Comparison of ENCODE assay signal across 21 mouse cellular contexts in the genomic region with DNA sequence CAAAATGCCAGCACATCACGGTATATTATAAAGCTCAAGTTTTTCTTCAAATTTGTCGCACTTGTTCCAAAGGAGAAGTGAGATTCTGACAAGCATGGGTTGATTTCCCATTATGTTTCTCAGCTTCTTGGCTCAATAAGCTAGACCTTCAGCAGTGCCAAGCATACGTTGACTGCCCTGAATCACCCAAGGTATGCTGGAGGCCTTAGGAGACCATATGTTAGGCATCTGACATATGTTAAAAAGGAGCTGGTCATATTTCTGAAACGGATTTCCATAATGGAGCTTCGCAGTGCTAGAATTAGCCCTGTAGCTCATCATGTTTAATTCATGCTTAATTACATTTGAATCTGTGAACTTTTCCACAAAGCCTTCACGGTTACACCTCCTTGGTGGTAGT.
A peak's percentile ranks its signal among the peaks of the same experiment; 100 is the strongest.
DNase-seq lines count a peak whose midpoint lies in the region; ATAC-seq and TF ChIP-seq lines count a peak whose summit lies in the region.
"Had no signal": no experiment of that assay in that cellular context is flagged by ENCODE, and none has a peak within 500 bp of the region (broad histone marks: within the 10 kb centered on the region; RNA-seq: fewer than 3 reads in every experiment).

No protein-coding gene starts in this region.

- no peaks in the 10 kb centered on the region for H3K4me1 ChIP-seq in forebrain, embryonic 13.5 days
- H3K4me1 ChIP-seq in forebrain, embryonic 11.5 days (replicated peaks; ENCODE audit: control insufficient read depth, insufficient read depth, low read length) = no peaks in the 10 kb centered on the region
- H3K4me1 ChIP-seq: embryonic facial prominence, embryonic 12.5 days; heart, embryonic 15.5 days; kidney, embryonic 15.5 days; midbrain, embryonic 12.5 days; neural tube, embryonic 12.5 days had no signal

- no peak overlapping the region for H3K4me3 ChIP-seq in forebrain, embryonic 13.5 days
- H3K4me3 ChIP-seq in forebrain, embryonic 11.5 days (ENCODE audit: low read depth, low read length) = no peak overlapping the region
- H3K4me3 ChIP-seq in left cerebral cortex, adult 2 months = no peak overlapping the region
- H3K4me3 ChIP-seq: embryonic facial prominence, embryonic 12.5 days; heart, embryonic 15.5 days; kidney, embryonic 15.5 days; midbrain, embryonic 12.5 days; neural tube, embryonic 12.5 days had no signal

- intact Hi-C loops in left cerebral cortex, postnatal 4 days (cut with DNase I) = no loop called here
- intact Hi-C loops in left cerebral cortex, adult 2 months (cut with DNase I) = loop anchor here (10.0 kb wide), 1 partner anchor 269 kb away; no protein-coding TSS in a partner anchor

- H3K27me3 ChIP-seq in forebrain, embryonic 13.5 days = no peaks in the 10 kb centered on the region
- no peaks in the 10 kb centered on the region for H3K27me3 ChIP-seq in forebrain, embryonic 11.5 days (ENCODE audit: control insufficient read depth, insufficient read depth, low read length)
- H3K27me3 ChIP-seq: embryonic facial prominence, embryonic 12.5 days; heart, embryonic 15.5 days; kidney, embryonic 15.5 days; midbrain, embryonic 12.5 days; neural tube, embryonic 12.5 days had no signal

- no peaks in the 10 kb centered on the region for H3K36me3 ChIP-seq in forebrain, embryonic 13.5 days (ENCODE audit: poor library complexity, severe bottlenecking)
- no peaks in the 10 kb centered on the region for H3K36me3 ChIP-seq in forebrain, embryonic 11.5 days (ENCODE audit: control insufficient read depth, insufficient read depth, low read length)
- H3K36me3 ChIP-seq: embryonic facial prominence, embryonic 12.5 days; heart, embryonic 15.5 days; kidney, embryonic 15.5 days; midbrain, embryonic 12.5 days; neural tube, embryonic 12.5 days had no signal

- WGBS in forebrain, embryonic 13.5 days = 70% methylated on average over 6 of the region's 6 CpGs
- 90% methylated on average over 6 of the region's 6 CpGs for WGBS in forebrain, embryonic 11.5 days

- ATAC-seq in forebrain, embryonic 13.5 days = peak; percentile 63; the same call in 1 of the 2 replicates
- no peak for ATAC-seq in forebrain, embryonic 11.5 days (replicated peaks; ENCODE audit: low FRiP score)
- ATAC-seq: CD4-positive, CD25-positive, alpha-beta regulatory T cell, adult 4 months had no signal

- no peak for DNase-seq in forebrain, embryonic 11.5 days (ENCODE audit: low spot score)
- peak; percentile 28 for DNase-seq in left cerebral cortex, postnatal 4 days
- no peak for DNase-seq in left cerebral cortex, adult 2 months (ENCODE audit: extremely low spot score in 1 of 2, low spot score in 2 of 2)
- DNase-seq in cerebellum, adult 8-10 months = peak; percentile 30
- DNase-seq in cerebellum, postnatal 36 days = peak; percentile 31 to 49
- DNase-seq in thymus, postnatal 36 days = no peak
- no peak for DNase-seq in thymus, postnatal 0 days (ENCODE audit: low spot score)
- DNase-seq: adrenal gland, postnatal 25 days; kidney, adult 11 months; kidney, postnatal 36 days; lung, embryonic 14.5 days; right cerebral cortex, postnatal 25 days; thymus, postnatal 25 days had no signal

- no peak overlapping the region for H3K9ac ChIP-seq in forebrain, embryonic 13.5 days
- no peak overlapping the region for H3K9ac ChIP-seq in forebrain, embryonic 11.5 days (ENCODE audit: low read length)
- H3K9ac ChIP-seq: embryonic facial prominence, embryonic 12.5 days; heart, embryonic 15.5 days; kidney, embryonic 15.5 days; liver, embryonic 14.5 days; lung, embryonic 14.5 days; midbrain, embryonic 12.5 days; neural tube, embryonic 12.5 days had no signal

- TF ChIP-seq CTCF in left cerebral cortex, adult 2 months (IDR thresholded peaks at IDR 0.05) = no peak

- H3K27ac ChIP-seq in forebrain, embryonic 13.5 days = no peak overlapping the region
- H3K27ac ChIP-seq in forebrain, embryonic 11.5 days (ENCODE audit: low read depth, low read length) = no peak overlapping the region
- H3K27ac ChIP-seq in left cerebral cortex, adult 2 months = no peak overlapping the region
- H3K27ac ChIP-seq: embryonic facial prominence, embryonic 12.5 days; heart, embryonic 15.5 days; kidney, embryonic 15.5 days; liver, embryonic 14.5 days; midbrain, embryonic 12.5 days; neural tube, embryonic 12.5 days had no signal

- no peaks in the 10 kb centered on the region for H3K9me3 ChIP-seq in forebrain, embryonic 13.5 days (replicated peaks)
- no peaks in the 10 kb centered on the region for H3K9me3 ChIP-seq in forebrain, embryonic 11.5 days (ENCODE audit: control insufficient read depth, low read length)
- H3K9me3 ChIP-seq: embryonic facial prominence, embryonic 12.5 days; heart, embryonic 15.5 days; kidney, embryonic 15.5 days; midbrain, embryonic 12.5 days; neural tube, embryonic 12.5 days had no signal

- no peak overlapping the region for H3K4me2 ChIP-seq in forebrain, embryonic 13.5 days
- H3K4me2 ChIP-seq in forebrain, embryonic 11.5 days (ENCODE audit: low read depth, low read length, severe bottlenecking) = no peak overlapping the region
- H3K4me2 ChIP-seq: embryonic facial prominence, embryonic 12.5 days; heart, embryonic 15.5 days; kidney, embryonic 15.5 days; lung, embryonic 14.5 days; midbrain, embryonic 12.5 days; neural tube, embryonic 12.5 days had no signal

Comparison
In these comparisons a context has a peak if more than half of its experiments do, and no peak if none do; other contexts are left out.
1. DNase-seq: peak in left cerebral cortex, postnatal 4 days (single experiment), cerebellum, adult 8-10 months (single experiment) and cerebellum, postnatal 36 days (2 of 2); none in forebrain, embryonic 11.5 days (single experiment), left cerebral cortex, adult 2 months (0 of 2), thymus, postnatal 36 days (0 of 2) and thymus, postnatal 0 days (single experiment).